Mouse (Mus musculus) midbrain, embryonic 15.5 days (tissue): ENCODE results near the gene Poc1a. TPM values are rescaled to one million over a fixed set of nuclear protein-coding genes. Genes with fewer than 3 reads are reported as not detected.
A peak's percentile ranks its signal among the peaks of the same experiment; 100 is the strongest.

Experiments
- ATAC-seq: fragments of 200-750 bp; cut with Nextera tagmentation; replicated peaks from 2 replicates; pipeline ENCODE4 v1.8.0; 2017; ENCODE audit warnings: moderate TSS enrichment
- H3K27ac ChIP-seq: fragments of 300-500 bp; sonication (generic); 2 replicates; pipeline ENCODE4 v1.5.1; 2015; ENCODE audit warnings: mild to moderate bottlenecking, inconsistent platforms
- H3K27me3 ChIP-seq: fragments of 300-500 bp; sonication (generic); replicated peaks from 2 replicates; pipeline ENCODE4 v1.6.1; 2015; ENCODE audit warnings: inconsistent platforms
- H3K36me3 ChIP-seq: fragments of 300-500 bp; sonication (generic); replicated peaks from 2 replicates; pipeline ENCODE4 v1.6.1; 2015; ENCODE audit warnings: inconsistent platforms
- H3K4me1 ChIP-seq: fragments of 300-500 bp; sonication (generic); 2 replicates; pipeline ENCODE4 v1.6.1; 2015; ENCODE audit warnings: inconsistent platforms
- H3K4me2 ChIP-seq: fragments of 300-500 bp; sonication (generic); 2 replicates; pipeline ENCODE4 v1.6.1; 2015; ENCODE audit warnings: inconsistent platforms, mild to moderate bottlenecking, moderate library complexity
- H3K4me3 ChIP-seq: fragments of 300-500 bp; sonication (generic); 2 replicates; pipeline ENCODE4 v1.5.1; 2015; ENCODE audit warnings: mild to moderate bottlenecking, inconsistent platforms
- H3K9ac ChIP-seq: fragments of 300-500 bp; sonication (generic); 2 replicates; pipeline ENCODE4 v1.6.1; 2015; ENCODE audit warnings: mild to moderate bottlenecking, inconsistent platforms
- H3K9me3 ChIP-seq: fragments of 300-500 bp; sonication (generic); 2 replicates; pipeline ENCODE4 v1.6.1; 2016; ENCODE audit warnings: inconsistent platforms
- WGBS: fragments of 180-500 bp; shearing (Covaris S2); methylation state at CpG from one replicate; pipeline ENCODE4 v1.1.7; 2015; ENCODE audit warnings: mixed read lengths; 5-methylcytosine and 5-hydroxymethylcytosine counted together
- polyA plus RNA-seq: library from polyadenylated mRNA; unstranded; fragments of >200 nt; fragmentation: Nextera tagmentation; extraction: Ambion mirVana; gene quantifications from 2 replicates; pipeline ENCODE4 v1.2.1, GENCODE M21; 2015

Gene Poc1a
- polyA plus RNA-seq, 1 experiment from 2014 or later: 9.1 TPM

DNA sequence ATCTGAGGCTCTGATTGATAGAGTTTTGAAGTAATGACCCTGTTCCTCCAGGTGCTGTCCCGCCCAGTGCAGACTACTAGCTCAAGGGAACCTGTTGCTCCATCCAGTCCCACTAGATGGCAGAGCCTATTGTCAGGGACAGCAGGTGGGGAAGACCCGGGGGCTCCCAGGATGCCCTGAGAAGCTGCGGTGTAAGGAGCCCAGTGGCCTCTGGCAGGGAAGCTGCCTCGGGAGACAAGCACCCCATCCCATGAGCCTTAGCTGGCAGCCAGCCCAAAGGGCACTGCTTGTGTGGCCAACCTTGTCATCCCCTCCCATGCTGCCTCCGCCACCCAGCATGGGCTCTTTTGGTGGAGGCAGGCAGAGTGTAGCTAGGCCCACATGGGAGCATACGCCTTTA is 70.3 kb downstream of the Poc1a start:
- WGBS: 65% methylated on average over 6 of the region's 6 CpGs
- no peak for ATAC-seq
- H3K36me3 ChIP-seq: no peaks in the 10 kb centered on the region
- H3K9me3 ChIP-seq: no peaks in the 10 kb centered on the region
- H3K4me3 ChIP-seq: no peak overlapping the region
- no peak overlapping the region for H3K9ac ChIP-seq
- no peak overlapping the region for H3K27ac ChIP-seq
- H3K4me1 ChIP-seq: no peaks in the 10 kb centered on the region
- no peaks in the 10 kb centered on the region for H3K27me3 ChIP-seq
- no peak overlapping the region for H3K4me2 ChIP-seq

DNA sequence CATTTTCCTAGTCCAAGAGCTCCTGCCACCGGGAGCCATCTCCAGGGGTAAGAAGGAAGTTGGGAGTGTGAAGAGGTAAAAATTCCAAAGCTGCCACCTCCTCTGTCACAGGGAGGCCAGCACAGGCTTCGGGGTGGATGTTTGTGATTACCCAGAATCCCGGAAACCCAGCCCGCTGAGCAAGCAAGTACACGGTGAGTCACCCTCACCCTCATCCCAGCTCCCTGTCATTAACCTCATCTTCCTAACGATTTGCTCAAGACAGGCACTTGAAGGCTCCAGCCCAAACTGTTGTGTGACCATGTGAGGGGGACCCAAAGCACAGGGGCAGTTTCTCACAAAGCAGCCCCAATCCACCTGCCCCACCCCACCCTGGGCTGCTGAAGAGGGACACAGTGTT is 72.9 kb downstream of the Poc1a start:
- H3K9ac ChIP-seq: no peak overlapping the region
- H3K27me3 ChIP-seq: no peaks in the 10 kb centered on the region
- WGBS: 72% methylated on average over 6 of the region's 6 CpGs
- no peak for ATAC-seq
- H3K27ac ChIP-seq: no peak overlapping the region
- no peaks in the 10 kb centered on the region for H3K9me3 ChIP-seq
- no peaks in the 10 kb centered on the region for H3K36me3 ChIP-seq
- no peak overlapping the region for H3K4me2 ChIP-seq
- H3K4me3 ChIP-seq: no peak overlapping the region
- no peaks in the 10 kb centered on the region for H3K4me1 ChIP-seq

DNA sequence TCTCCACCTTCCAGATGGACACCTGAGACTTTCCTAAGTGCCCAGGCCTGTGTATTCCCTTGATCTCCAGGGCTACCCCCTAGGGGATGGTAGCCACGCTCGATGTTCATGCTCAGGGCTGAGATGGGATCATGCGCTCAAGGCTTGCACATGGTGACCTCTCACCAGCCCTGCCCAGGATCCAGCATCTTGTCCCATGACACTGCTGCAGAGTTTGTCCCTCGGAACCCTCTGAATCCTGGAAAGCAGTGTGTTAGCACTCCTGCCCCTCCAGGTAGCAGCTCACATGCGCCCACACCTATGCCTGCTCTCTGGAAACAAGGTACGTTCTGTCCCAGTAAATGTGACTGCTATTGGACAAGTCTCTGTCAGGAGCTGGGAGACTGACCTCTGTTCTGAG is 73.9 kb downstream of the Poc1a start:
- Histone ChIP-seq H3K27me3 (no peaks in the 10 kb centered on the region), H3K27ac (no peak overlapping the region), H3K4me2 (no peak overlapping the region), H3K4me3 (no peak overlapping the region), H3K36me3 (no peaks in the 10 kb centered on the region), H3K9me3 (no peaks in the 10 kb centered on the region), H3K4me1 (no peaks in the 10 kb centered on the region), H3K9ac (no peak overlapping the region)
- ATAC-seq: no peak
- 91% methylated on average over 6 of the region's 6 CpGs for WGBS

DNA sequence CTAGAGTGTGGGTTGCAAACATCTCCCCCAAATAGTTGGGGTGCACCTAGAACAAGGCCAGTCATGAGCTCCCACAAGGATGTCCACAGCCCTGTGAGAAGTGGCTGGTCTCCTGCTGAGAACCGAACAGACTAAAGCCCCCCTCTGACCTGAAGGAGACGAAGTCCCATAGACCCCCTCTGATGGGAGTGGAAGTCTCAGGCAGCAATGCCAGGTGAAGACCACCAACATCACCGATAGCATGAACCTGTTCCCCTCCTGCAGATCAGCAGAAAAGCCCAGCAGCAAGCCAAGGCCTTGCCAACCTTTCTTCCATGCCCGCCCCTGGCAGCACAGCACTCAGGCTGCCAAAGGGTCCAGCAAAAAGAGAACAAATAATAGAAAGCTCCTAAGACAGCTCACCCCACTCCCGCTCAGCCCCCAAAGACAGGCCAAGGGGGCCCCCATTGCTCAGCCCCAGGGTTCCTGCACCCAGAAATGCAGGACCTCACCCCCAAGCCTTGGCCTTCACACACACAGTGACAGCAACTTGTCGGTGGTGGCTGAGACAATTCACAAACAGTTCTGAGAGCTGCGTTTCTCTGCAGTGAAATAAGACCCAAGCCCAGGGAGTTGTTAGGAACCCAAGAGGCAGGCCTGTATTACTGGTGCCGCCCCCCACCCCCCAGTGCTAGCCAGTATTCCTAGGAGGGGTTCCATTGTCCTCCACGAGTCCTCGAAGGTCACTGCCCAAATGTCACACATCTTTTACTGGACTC is 74.5 kb downstream of the Poc1a start:
- H3K4me3 ChIP-seq: no peak overlapping the region
- no peak overlapping the region for H3K9ac ChIP-seq
- no peak overlapping the region for H3K27ac ChIP-seq
- H3K4me1 ChIP-seq: no peaks in the 10 kb centered on the region
- no peaks in the 10 kb centered on the region for H3K36me3 ChIP-seq
- ATAC-seq: no peak
- 73% methylated on average over 10 of the region's 10 CpGs for WGBS
- no peak overlapping the region for H3K4me2 ChIP-seq
- no peaks in the 10 kb centered on the region for H3K27me3 ChIP-seq
- no peaks in the 10 kb centered on the region for H3K9me3 ChIP-seq

DNA sequence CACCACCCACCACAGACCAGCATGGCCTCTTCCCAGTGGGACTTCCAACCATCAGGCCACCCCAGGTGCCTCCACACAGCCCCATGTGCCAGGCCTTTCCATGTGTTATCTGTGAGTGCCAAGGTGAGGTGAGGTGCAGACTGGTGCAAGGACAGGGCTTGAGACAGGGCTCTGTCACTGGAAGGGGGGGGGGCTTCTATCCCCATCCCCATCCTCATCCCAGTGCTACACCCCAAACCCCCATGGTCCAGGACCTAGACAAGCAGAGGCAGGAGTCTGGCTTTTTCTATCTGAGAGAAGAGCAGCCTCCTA is 75.1 kb downstream of the Poc1a start:
- Histone ChIP-seq H3K4me1 (no peaks in the 10 kb centered on the region), H3K27ac (no peak overlapping the region), H3K9me3 (no peaks in the 10 kb centered on the region), H3K4me3 (no peak overlapping the region), H3K9ac (no peak overlapping the region), H3K4me2 (no peak overlapping the region), H3K27me3 (no peaks in the 10 kb centered on the region), H3K36me3 (no peaks in the 10 kb centered on the region)
- ATAC-seq: no peak

DNA sequence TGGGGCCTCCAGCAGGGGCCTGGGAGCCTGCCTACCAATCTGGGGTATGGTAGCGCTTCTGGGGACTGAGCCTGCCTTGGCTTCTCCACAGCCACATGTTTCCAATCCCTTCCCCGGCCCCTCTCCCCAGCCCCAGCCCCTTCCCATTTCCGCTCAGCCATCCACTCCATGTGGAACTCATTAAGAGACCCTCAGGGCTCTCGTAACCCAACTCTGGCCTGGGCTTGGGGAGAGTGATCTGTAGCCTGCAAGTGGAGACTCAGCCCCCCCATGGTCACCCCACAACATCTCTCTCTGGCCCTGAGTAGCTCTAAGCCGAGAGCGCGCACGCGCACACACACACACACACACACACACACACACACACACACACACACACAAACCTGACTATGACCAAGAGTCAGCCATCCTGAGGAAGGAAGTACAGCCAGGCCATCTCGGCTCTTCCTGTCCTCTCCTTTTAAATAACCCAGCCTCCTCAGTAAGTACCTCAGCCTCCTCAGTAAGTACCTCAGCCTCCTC is 75.5 kb downstream of the Poc1a start:
- Histone ChIP-seq H3K4me3 (no peak overlapping the region), H3K4me2 (no peak overlapping the region), H3K4me1 (no peaks in the 10 kb centered on the region), H3K9ac (no peak overlapping the region), H3K27ac (no peak overlapping the region), H3K36me3 (no peaks in the 10 kb centered on the region), H3K9me3 (no peaks in the 10 kb centered on the region), H3K27me3 (no peaks in the 10 kb centered on the region)
- 80% methylated on average over 10 of the region's 10 CpGs for WGBS
- ATAC-seq: no peak

DNA sequence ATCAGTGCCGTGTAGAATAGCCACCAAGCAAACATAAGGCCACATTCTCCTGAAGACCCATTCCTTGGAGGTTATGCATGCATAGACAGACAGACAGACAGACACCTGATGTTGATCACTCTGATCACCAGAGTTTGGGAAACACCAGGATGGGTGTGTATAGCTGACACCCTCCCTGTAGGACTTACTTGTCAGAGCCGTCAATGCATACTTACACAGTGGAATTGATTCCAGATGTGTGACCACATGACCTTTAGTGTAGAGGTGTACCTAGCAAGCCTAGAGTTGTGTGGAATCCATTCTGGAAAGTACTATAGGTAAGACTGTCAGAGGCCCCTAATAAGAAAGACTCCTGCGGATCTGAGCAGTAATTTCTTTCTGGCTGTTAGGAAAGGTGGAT is 76.3 kb downstream of the Poc1a start:
- Histone ChIP-seq H3K4me3 (no peak overlapping the region), H3K36me3 (no peaks in the 10 kb centered on the region), H3K27me3 (no peaks in the 10 kb centered on the region), H3K9ac (no peak overlapping the region), H3K4me1 (no peaks in the 10 kb centered on the region), H3K4me2 (no peak overlapping the region), H3K27ac (no peak overlapping the region), H3K9me3 (no peaks in the 10 kb centered on the region)
- WGBS: 86% methylated on average over 3 of the region's 3 CpGs
- ATAC-seq: no peak

DNA sequence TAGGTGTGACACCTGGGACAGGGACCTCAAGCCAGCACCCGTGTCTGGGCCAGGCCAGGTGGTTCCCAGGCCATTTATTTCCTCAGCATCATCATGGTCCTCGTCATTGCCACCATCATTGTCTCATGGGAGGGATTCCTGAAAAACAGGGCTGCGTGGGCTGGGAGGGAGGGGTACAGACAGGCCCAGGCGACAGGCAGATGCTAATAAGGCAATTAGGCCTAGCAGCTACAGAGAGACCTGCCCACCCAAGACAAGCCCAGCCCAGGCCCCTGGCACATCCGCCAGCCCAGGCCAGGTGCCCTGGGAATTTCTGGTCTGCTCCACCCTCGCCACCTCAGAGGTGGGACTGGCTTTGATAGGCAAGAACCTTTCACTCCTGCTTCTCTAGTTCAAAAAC is 78.4 kb downstream of the Poc1a start:
- no peaks in the 10 kb centered on the region for H3K4me1 ChIP-seq
- ATAC-seq: no peak
- H3K4me3 ChIP-seq: no peak overlapping the region
- H3K27ac ChIP-seq: no peak overlapping the region
- no peak overlapping the region for H3K4me2 ChIP-seq
- 52% methylated on average over 6 of the region's 6 CpGs for WGBS
- H3K36me3 ChIP-seq: no peaks in the 10 kb centered on the region
- no peaks in the 10 kb centered on the region for H3K27me3 ChIP-seq
- H3K9me3 ChIP-seq: no peaks in the 10 kb centered on the region
- H3K9ac ChIP-seq: no peak overlapping the region

DNA sequence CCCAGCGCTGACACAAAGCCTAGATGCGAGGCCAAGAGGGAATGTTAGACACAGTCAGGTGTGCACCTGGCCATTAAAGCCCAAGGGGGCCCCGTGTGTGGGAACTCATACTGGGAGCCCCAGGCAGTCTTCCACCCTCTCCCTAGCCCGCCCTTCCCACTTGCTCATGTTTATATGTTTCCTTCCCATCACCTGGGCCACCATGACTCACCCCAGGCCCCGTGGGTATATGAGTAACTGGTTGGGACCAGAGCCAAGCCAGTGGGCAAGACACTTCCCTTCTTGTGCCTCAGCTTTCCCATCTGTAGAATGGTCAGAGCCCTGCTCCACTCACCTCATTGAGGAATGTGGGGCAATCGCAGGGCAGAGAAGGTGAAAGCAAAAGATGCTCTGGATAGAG is 80.3 kb downstream of the Poc1a start:
- Histone ChIP-seq H3K27ac (no peak overlapping the region), H3K4me3 (no peak overlapping the region), H3K4me2 (no peak overlapping the region), H3K9ac (no peak overlapping the region), H3K27me3 (0 out of 2 replicates have a peak, but pooled peaks cover 2% of the 10 kb centered on the region), H3K36me3 (no peaks in the 10 kb centered on the region), H3K9me3 (no peaks in the 10 kb centered on the region), H3K4me1 (no peaks in the 10 kb centered on the region)
- WGBS: 88% methylated on average over 6 of the region's 6 CpGs
- ATAC-seq: no peak

DNA sequence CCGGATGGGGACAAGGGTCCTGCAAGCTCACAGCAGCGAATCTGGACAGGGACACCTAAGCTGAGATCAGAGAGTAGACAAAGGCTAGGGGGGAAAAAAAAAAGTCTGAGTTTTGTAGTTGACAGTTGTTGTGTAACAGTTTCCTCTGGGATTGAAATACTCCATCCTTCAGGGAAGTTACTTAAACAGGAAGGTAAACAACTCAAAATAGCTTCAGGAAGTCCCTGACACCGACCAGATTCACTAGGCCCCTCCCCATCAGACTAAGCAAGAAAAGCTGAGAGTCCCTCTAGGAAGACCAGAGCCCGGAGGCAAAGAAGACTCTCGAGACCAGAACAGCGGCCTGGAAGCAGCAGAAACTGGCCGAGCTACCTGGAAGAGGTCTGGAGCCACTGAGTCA is 84.5 kb downstream of the Poc1a start:
- Histone ChIP-seq H3K36me3 (no peaks in the 10 kb centered on the region), H3K9ac (no peak overlapping the region), H3K4me3 (no peak overlapping the region), H3K4me1 (peaks cover 14% of the 10 kb centered on the region), H3K27me3 (0 out of 2 replicates have a peak, but pooled peaks cover 4% of the 10 kb centered on the region), H3K27ac (no peak overlapping the region), H3K4me2 (no peak overlapping the region), H3K9me3 (no peaks in the 10 kb centered on the region)
- no peak for ATAC-seq
- 85% methylated on average over 7 of the region's 7 CpGs for WGBS

DNA sequence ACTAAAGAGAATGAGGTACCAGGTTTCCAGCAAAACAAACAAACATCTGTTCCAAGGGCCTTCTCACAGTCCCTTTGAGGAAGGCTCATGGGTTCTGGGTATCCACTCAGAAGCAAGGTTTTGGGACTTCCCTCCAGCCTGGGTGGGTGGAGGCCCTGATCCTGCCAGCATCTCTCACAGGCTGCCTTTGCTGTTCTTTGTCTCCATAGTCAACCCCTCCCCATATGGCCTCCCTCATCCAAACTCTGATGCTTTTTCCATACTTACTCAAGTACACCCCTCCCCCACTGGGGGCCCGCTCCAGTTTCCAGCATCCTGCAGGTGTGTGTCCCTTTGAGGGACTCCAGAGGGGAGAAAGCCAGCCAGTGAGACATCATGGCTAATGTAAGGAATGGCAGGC is 85.3 kb downstream of the Poc1a start:
- WGBS: 79% methylated on average over 1 of the region's 1 CpGs
- no peak for ATAC-seq

DNA sequence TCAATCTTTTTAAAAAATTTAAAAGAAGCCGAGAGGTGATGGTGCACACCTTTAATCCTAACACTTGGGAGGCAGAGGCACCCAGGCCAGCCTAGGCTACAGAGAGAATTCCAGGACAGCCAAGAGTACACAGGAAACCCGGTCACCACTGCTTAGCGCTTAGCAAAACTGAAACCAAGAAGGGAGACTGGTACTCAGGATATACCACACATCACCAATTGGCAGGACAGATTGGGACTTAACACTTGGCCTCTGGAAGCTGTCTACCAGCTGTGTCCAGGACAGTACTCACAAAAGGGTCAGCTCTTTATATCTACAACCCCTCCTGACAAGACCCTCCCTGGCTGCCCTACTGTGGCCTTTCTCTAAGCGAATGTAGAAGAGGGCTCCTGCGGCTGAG is 86.1 kb downstream of the Poc1a start:
- Histone ChIP-seq H3K36me3 (peaks cover 3% of the 10 kb centered on the region; the same call in 1 of the 2 replicates), H3K9ac (peak overlapping the region; percentile 41), H3K27ac (peak overlapping the region; percentile 97), H3K4me2 (peak overlapping the region; percentile 93), H3K4me1 (peaks cover 31% of the 10 kb centered on the region), H3K9me3 (no peaks in the 10 kb centered on the region), H3K27me3 (0 out of 2 replicates have a peak, but pooled peaks cover 4% of the 10 kb centered on the region), H3K4me3 (peak overlapping the region; percentile 92)
- ATAC-seq: peak; percentile 7
- WGBS: 21% methylated on average over 5 of the region's 5 CpGs

More for the DNA sequence above, 85.3 kb downstream of the Poc1a start:
- Histone ChIP-seq H3K9ac (no peak overlapping the region), H3K4me3 (no peak overlapping the region), H3K27ac (no peak overlapping the region), H3K9me3 (no peaks in the 10 kb centered on the region), H3K36me3 (peaks cover 2% of the 10 kb centered on the region; the same call in 1 of the 2 replicates), H3K27me3 (0 out of 2 replicates have a peak, but pooled peaks cover 4% of the 10 kb centered on the region), H3K4me1 (peaks cover 23% of the 10 kb centered on the region), H3K4me2 (no peak overlapping the region)

DNA sequence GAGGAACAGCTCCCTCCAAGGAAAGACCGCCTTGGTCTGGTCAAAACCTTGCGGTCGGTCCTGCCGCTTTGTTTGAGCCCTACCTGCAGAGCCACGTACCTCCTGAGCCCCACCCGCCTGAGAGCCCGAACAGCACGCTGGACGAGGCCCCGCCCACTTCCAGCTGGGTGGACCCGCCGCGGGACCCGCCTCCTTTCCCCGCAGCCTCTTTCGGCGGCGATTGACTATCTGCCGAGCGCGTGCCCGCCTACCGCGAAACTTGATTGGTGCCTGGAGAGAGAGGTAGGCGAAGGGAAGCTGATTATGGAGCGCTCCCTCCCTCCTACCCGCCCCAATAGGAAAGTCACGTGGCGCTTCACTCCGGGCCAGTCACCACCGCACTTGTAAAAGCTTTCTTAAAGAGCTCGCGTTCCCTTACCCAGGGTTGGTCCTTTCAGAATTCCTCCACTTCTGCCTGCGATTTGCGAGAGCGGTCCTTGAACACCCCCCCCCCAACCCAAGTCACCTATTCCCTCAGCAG is 86.8 kb downstream of the Poc1a start:
- H3K27ac ChIP-seq: peak overlapping the region; percentile 97
- H3K36me3 ChIP-seq: peaks cover 7% of the 10 kb centered on the region; the same call in 1 of the 2 replicates
- H3K4me2 ChIP-seq: peak overlapping the region; percentile 93
- H3K4me3 ChIP-seq: peak overlapping the region; percentile 92
- peak overlapping the region; percentile 79 for H3K9ac ChIP-seq
- 0% methylated on average over 36 of the region's 36 CpGs for WGBS
- peak; percentile 94 for ATAC-seq
- peaks cover 37% of the 10 kb centered on the region for H3K4me1 ChIP-seq
- H3K27me3 ChIP-seq: 0 out of 2 replicates have a peak, but pooled peaks cover 4% of the 10 kb centered on the region
- no peaks in the 10 kb centered on the region for H3K9me3 ChIP-seq
